Mouse (Mus musculus) lung, adult 18-20 months (tissue): ENCODE measurements at regions not wholly inside any gene's neighbourhood (a gene's known extent, or its start where the extent isn't known, plus 50 kb on each side); places are given as distances from the start of the nearest gene placed in this dataset.

ENCODE experiments used
- DNase-seq, 2 experiments: peaks; one replicate each; pipeline ENCODE4 v3.0.0; 2022; ENCODE audit warnings: mixed read lengths in 2 of 2

DNA sequence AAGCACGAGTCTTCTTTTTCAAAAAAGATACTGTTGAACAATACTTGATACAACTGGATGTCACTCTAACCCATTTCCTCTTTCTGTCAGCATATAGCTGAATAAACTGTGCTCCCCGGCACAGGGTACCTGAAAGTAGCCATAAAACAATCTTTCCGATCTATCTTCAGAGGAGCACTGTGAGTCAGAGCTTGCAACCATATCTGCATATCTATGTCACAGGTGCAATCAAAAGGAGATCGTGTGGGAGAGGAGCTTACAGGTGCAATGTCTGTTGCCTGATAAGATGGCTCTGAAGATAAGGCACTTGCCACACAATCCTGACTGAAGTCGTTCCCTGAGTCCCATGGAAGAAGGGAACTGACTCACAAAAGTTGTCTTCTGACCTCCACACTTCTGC is 58.5 kb upstream of the Hnrnpa3 start:
- DNase-seq, result no peak

GRCm38 (mm10) chr2:75603175-75603871 is 55.7 kb upstream of the Hnrnpa3 start:
- peak; percentile 43 to 50 for DNase-seq

DNA sequence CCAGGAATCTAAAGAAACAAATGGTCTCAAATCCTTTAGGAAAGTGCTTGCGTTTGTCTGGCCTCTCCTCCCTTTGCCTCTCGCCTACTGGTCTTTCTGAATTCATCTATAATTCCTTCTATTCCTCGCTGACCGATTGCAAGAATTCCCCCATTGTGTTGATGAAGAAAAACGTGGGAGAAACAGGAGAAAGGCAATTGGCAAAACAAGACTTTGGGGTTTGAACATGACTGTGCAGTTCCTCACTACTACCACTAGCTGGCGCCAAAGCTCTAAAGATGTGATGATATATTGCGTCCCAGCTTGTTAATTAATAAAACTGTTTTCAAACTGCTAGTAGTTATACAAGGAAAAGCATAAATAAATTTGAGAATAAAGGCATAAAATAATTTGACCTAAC is 53.4 kb upstream of the Hnrnpa3 start:
- peak; percentile 51 to 53 for DNase-seq

DNA sequence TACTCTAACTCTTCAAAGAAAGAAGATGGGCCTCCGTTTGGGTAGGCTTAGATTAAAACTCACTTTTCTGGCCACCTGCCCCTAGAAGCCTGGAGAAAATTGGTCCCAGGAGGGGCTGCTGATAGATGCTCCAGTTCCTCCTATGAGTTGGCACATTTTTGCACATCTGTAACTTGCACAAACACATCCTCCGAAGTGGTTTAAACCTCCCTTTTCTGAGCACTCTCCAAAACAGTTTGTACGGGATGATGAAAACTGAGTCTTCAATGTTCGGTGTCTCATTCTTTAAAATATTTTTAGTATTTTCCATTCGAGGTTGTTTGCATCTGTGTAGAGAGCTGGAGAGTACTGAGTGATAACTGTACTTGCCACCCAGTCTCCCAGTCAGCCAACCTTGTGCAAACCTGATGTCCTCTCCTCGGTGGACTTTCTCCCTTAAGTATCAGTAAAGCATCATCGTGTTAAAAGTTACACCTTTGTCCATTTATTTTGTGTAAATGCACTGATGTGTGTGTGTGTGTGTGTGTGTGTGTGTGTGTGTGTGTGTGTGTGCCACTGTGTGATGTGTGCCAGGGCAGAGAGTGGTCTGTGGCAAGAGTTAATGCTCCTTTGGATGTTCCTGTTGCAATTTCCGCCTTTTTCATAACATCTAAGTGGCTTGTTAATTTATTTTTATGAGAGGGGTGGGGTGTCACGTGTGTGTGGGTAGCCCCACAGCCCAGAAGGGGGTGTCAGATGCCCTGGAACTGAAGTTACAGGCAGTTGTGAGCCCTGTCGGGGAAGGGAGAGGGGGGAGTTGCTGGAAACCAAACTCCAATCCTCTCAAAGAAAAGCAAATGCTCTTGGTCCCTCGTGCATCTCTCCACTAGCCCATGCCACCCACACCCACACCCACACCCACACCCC is 51.8 kb upstream of the Hnrnpa3 start:
- peak in 1 of 2 experiments; percentile 20 for DNase-seq

DNA sequence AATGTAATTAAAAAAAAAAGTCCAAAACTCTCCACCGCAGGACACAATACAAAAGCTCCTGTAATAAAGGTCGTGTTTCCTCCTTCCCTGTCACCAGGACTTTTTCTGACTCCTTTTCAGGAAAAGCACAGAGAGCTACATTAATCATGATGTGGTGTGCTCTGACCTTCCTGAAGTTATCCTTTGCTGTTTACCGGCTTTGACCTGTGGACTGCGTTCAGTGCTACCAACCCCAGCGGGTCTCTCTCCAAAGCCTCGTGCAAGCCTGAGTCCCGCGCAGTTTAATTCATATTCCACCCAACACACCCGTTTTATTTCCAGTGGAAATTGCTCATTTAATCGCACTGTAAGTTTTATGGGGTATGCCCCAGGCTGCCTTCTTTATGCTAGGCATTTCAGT is 51.1 kb upstream of the Hnrnpa3 start:
- DNase-seq, result no peak

DNA sequence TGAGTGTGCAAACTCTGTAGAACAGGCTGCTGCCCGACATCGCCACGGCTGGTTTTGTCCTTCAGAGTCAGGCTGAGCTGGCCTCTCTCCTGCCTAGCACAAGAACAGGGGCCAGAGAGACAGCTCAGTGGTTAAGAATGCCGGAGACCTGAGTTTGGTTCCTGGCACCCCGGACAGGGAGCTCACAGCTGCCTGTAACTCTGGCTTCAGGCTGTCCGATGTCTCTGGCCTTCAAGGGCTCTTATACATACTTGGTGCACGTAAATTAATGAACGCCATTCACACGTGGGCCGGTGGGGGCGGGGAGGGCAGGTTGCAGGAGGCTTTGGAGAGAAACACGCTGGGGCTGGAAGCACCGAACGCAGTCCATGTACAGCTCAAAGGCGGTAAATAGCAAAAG is 50.6 kb upstream of the Hnrnpa3 start:
- peak; percentile 43 to 64 for DNase-seq

DNA sequence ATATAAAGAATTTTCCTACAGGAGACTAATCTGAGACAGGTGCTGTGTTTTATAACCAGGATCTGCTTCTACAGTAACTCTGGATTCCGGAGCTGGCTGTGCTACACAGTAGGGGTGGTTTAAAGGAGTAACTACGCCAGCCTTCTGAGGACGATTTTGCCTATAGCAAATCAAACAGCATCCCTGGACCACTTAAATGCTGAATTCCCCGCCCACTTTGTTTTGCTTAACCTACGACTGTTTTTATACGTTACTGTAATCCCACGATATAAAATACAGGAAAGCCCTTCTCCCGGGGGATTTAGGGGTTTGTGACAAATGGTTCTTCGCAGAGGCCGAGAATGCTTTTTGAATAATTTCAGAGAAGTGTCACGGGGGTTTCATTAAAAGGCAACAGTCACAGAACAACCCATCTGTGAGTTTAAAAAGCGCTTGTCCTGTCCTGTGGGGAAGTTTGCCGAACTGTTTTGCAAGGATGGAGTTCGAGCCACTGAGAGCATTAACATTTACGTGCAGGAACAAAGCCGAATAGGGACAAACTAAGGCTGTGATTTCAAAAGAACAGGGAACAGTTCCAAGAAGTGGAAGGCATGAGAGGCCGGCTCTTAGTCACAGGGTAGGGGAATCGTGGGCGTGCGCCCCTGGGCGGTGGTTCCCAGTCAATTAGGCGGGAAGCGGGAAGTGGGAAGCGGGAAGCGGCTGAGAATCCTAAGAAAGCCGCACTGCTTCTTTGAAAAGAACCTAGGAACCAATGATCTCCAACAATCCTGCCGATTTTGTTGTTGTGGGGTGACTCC is 49.7 kb upstream of the Hnrnpa3 start:
- peak; percentile 67 to 78 for DNase-seq
